Mouse (Mus musculus) spleen, adult 18-20 months (tissue): ENCODE results near the gene Pde2a.

Experiments
- DNase-seq, 2 experiments: peaks; one replicate each; pipeline ENCODE4 v3.0.0; 2022; ENCODE audit warnings: mixed read lengths in 2 of 2

The Pde2a gene

GRCm38 (mm10) chr7:101455141-101455540 lies 33.6 kb downstream of the Pde2a start:
- DNase-seq, result no peak

GRCm38 (mm10) chr7:101456318-101456717 lies 34.8 kb downstream of the Pde2a start:
- DNase-seq, result no peak

GRCm38 (mm10) chr7:101456789-101457188 lies 35.3 kb downstream of the Pde2a start:
- peak in 1 of 2 experiments; percentile 38 for DNase-seq

- DNase-seq, result no peak
Observed at GRCm38 (mm10) chr7:101457283-101457682, 35.8 kb downstream of the Pde2a start.

GRCm38 (mm10) chr7:101457801-101458200 lies 36.3 kb downstream of the Pde2a start:
- DNase-seq, result no peak

- no peak for DNase-seq
Observed at GRCm38 (mm10) chr7:101458278-101458781, 36.8 kb downstream of the Pde2a start.

- DNase-seq, result no peak
Observed at GRCm38 (mm10) chr7:101459305-101459813, 37.9 kb downstream of the Pde2a start.

- DNase-seq, result no peak
Observed at GRCm38 (mm10) chr7:101459923-101460607, 38.6 kb downstream of the Pde2a start.

- DNase-seq, result no peak
Observed at GRCm38 (mm10) chr7:101460608-101460957, 39.1 kb downstream of the Pde2a start.

GRCm38 (mm10) chr7:101461571-101461970 lies 40.1 kb downstream of the Pde2a start:
- no peak for DNase-seq

- no peak for DNase-seq
Observed at GRCm38 (mm10) chr7:101462327-101463068, 41.0 kb downstream of the Pde2a start.

- DNase-seq, result no peak
Observed at GRCm38 (mm10) chr7:101463665-101464271, 42.3 kb downstream of the Pde2a start.

- DNase-seq, result no peak
Observed at GRCm38 (mm10) chr7:101464927-101465326, 43.4 kb downstream of the Pde2a start.

GRCm38 (mm10) chr7:101465392-101465791 lies 43.9 kb downstream of the Pde2a start:
- no peak for DNase-seq

GRCm38 (mm10) chr7:101465850-101466580 lies 44.5 kb downstream of the Pde2a start:
- DNase-seq, result peak; percentile 53 to 60

- DNase-seq, result no peak
Observed at GRCm38 (mm10) chr7:101466581-101467081, 45.1 kb downstream of the Pde2a start.

GRCm38 (mm10) chr7:101471423-101471822 lies 49.9 kb downstream of the Pde2a start:
- DNase-seq, result no peak

- no peak for DNase-seq
Observed at GRCm38 (mm10) chr7:101471968-101472480, 50.5 kb downstream of the Pde2a start.

GRCm38 (mm10) chr7:101472598-101473558 lies 51.4 kb downstream of the Pde2a start:
- no peak for DNase-seq

GRCm38 (mm10) chr7:101474399-101474811 lies 52.9 kb downstream of the Pde2a start:
- DNase-seq, result no peak

- no peak for DNase-seq
Observed at GRCm38 (mm10) chr7:101476028-101476427, 54.5 kb downstream of the Pde2a start.
